Mouse (Mus musculus): ENCODE results near the gene Olfr531. TPM values are rescaled to one million over a fixed set of nuclear protein-coding genes. Genes with fewer than 3 reads are reported as not detected.

Gene Olfr531
- not detected for polyA plus RNA-seq (2017; shearing (Covaris generic))

DNA sequence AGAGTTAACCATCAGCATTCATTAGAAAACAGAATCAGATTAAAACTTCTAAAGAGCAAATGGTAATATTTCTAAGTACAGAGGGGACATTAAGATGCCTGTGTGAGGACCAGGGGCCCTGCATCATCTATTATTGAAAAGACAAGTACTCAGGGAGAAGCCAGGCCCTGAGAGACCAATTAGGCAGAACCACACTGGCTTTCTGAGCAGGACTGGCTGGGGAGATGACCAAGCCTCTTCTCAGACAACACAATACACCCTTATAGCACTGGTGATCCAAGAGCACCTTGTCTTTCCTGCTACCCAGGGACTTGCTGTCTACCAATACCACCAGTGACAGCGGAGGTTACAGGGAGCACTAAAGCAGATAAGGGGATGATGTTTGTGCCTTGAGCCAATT is at the start of gene Olfr531:
Gene Olfr531, minus strand, starts transcription at position 101 of the 400 bp plus-strand sequence.
- no peak for ATAC-seq

GRCm38 (mm10) chr7:140443141-140443540 is 40.4 kb upstream of the Olfr531 start:
- no peak for ATAC-seq

GRCm38 (mm10) chr7:140421539-140421938 is 18.8 kb upstream of the Olfr531 start, which contains the start of gene Olfr532:
Olfr532 (minus strand) TSS chr7:140421639.
- ATAC-seq = no peak

- ATAC-seq = peak; percentile 67
Observed at GRCm38 (mm10) chr7:140376911-140377310, 25.8 kb downstream of the Olfr531 start.

GRCm38 (mm10) chr7:140376231-140376630 is 26.5 kb downstream of the Olfr531 start, which contains the start of gene Olfr530:
Olfr530 (minus strand) TSS chr7:140376331.
- ATAC-seq = no peak

- peak; percentile 78 for ATAC-seq
Observed at GRCm38 (mm10) chr7:140374300-140374699, 28.4 kb downstream of the Olfr531 start.

DNA sequence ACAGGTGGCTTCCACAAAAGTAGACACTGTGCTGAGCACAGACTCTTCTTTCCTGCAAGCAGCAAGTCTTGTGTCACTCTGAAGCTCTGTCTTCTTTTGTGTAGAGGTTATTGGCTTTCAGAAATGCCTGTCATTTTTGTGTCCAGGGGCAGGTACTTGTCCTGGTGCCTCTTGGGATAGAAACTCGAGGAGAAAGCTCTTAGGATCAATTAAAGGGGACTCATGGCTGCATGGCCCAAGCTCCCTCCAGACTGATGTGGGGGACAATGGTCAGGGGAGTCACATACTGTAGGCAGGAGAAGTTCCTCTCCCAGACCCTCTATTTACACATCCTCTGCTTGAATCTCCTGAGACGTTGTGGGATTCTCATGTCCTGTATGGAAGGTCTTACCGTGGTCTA is 41.1 kb downstream of the Olfr531 start, which contains the start of gene Olfr60:
Gene Olfr60, minus strand, starts transcription at position 101 of the 400 bp plus-strand sequence.
- no peak for ATAC-seq

Other genes starting within 250 kb of the Olfr531 start
- gene Sprn, start 248.0 kb downstream of the Olfr531 start, polyA plus RNA-seq (2017; shearing (Covaris generic)) = not detected
- not detected for gene Olfr522, start 238.2 kb downstream of the Olfr531 start, polyA plus RNA-seq (2017; shearing (Covaris generic))
- not detected for gene Olfr523, start 229.7 kb downstream of the Olfr531 start, polyA plus RNA-seq (2017; shearing (Covaris generic))
- not detected for gene Olfr524, start 197.0 kb downstream of the Olfr531 start, polyA plus RNA-seq (2017; shearing (Covaris generic))
- gene Cd163l1, start 184.7 kb downstream of the Olfr531 start, polyA plus RNA-seq (2017; shearing (Covaris generic)) = not detected
- gene 5830411N06Rik, start 155.6 kb downstream of the Olfr531 start, polyA plus RNA-seq (2017; shearing (Covaris generic)) = under 1 TPM; 0.25 to 0.66 TPM
- under 1 TPM; 0.20 to 0.35 TPM for gene Olfr525, start 82.1 kb downstream of the Olfr531 start, polyA plus RNA-seq (2017; shearing (Covaris generic))
- not detected for gene Olfr527, start 68.9 kb downstream of the Olfr531 start, polyA plus RNA-seq (2017; shearing (Covaris generic))
- under 1 TPM; 0.37 to 0.63 TPM for gene Olfr60, start 41.2 kb downstream of the Olfr531 start, polyA plus RNA-seq (2017; shearing (Covaris generic))
- gene Olfr530, start 26.6 kb downstream of the Olfr531 start, polyA plus RNA-seq (2017; shearing (Covaris generic)) = under 1 TPM in 1 of 2 experiments, not detected in 1; 0.31 TPM
- gene Olfr532, start 18.7 kb upstream of the Olfr531 start, polyA plus RNA-seq (2017; shearing (Covaris generic)) = not detected
- gene Olfr533, start 60.5 kb upstream of the Olfr531 start, polyA plus RNA-seq (2017; shearing (Covaris generic)) = not detected
- not detected for gene Olfr535, start 81.3 kb upstream of the Olfr531 start, polyA plus RNA-seq (2017; shearing (Covaris generic))
- gene Olfr536, start 104.5 kb upstream of the Olfr531 start, polyA plus RNA-seq (2017; shearing (Covaris generic)) = not detected
- not detected for gene Olfr538, start 165.0 kb upstream of the Olfr531 start, polyA plus RNA-seq (2017; shearing (Covaris generic))
- not detected for gene Olfr46, start 198.4 kb upstream of the Olfr531 start, polyA plus RNA-seq (2017; shearing (Covaris generic))
- gene Olfr61, start 226.1 kb upstream of the Olfr531 start, polyA plus RNA-seq (2017; shearing (Covaris generic)) = not detected
- not detected for gene Olfr53, start 243.5 kb upstream of the Olfr531 start, polyA plus RNA-seq (2017; shearing (Covaris generic))

All from CD4-positive, CD25-positive, alpha-beta regulatory T cell, adult 4 months (primary cell).